Mouse (Mus musculus) limb, embryonic 13.5 days (tissue): Measurements from ENCODE around the gene Maml3. TPM values are rescaled to one million over a fixed set of nuclear protein-coding genes. Genes with fewer than 3 reads are reported as not detected.
A peak's percentile ranks its signal among the peaks of the same experiment; 100 is the strongest.

Experiments used
- ATAC-seq: fragments of 200-750 bp; cut with Nextera tagmentation; 2 replicates; pipeline ENCODE4 v1.8.0; 2017; ENCODE audit warnings: low read depth, moderate number of reproducible peaks, moderate TSS enrichment; ENCODE audit not compliant: low FRiP score
- H3K27ac ChIP-seq: fragments of 300-500 bp; sonication (generic); 2 replicates; pipeline ENCODE4 v1.5.1; 2015; ENCODE audit warnings: inconsistent platforms, mild to moderate bottlenecking, moderate library complexity
- H3K27me3 ChIP-seq: fragments of 300-500 bp; sonication (generic); 2 replicates; pipeline ENCODE4 v1.6.1; 2015; ENCODE audit warnings: mild to moderate bottlenecking, inconsistent platforms
- H3K36me3 ChIP-seq: fragments of 300-500 bp; sonication (generic); 2 replicates; pipeline ENCODE4 v1.6.1; 2015; ENCODE audit warnings: inconsistent platforms, mild to moderate bottlenecking, moderate library complexity
- H3K4me1 ChIP-seq: fragments of 300-500 bp; sonication (generic); 2 replicates; pipeline ENCODE4 v1.6.1; 2015; ENCODE audit warnings: inconsistent platforms
- H3K4me2 ChIP-seq: fragments of 300-500 bp; sonication (generic); replicated peaks from 2 replicates; pipeline ENCODE4 v1.6.1; 2015; ENCODE audit warnings: inconsistent platforms, mild to moderate bottlenecking, moderate library complexity
- H3K4me3 ChIP-seq: fragments of 300-500 bp; sonication (generic); 2 replicates; pipeline ENCODE4 v1.5.1; 2015; ENCODE audit warnings: moderate library complexity, mild to moderate bottlenecking, inconsistent platforms
- H3K9ac ChIP-seq: fragments of 300-500 bp; sonication (generic); 2 replicates; pipeline ENCODE4 v1.6.1; 2015; ENCODE audit warnings: mild to moderate bottlenecking, inconsistent platforms
- H3K9me3 ChIP-seq: fragments of 300-500 bp; sonication (generic); 2 replicates; pipeline ENCODE4 v1.6.1; 2016; ENCODE audit warnings: inconsistent platforms
- WGBS: fragments of 180-500 bp; shearing (Covaris S2); methylation state at CpG from one replicate; pipeline ENCODE4 v1.1.7; 2015; 5-methylcytosine and 5-hydroxymethylcytosine counted together
- polyA plus RNA-seq: library from polyadenylated mRNA; unstranded; fragments of >200 nt; fragmentation: Nextera tagmentation; extraction: Ambion mirVana; gene quantifications from 2 replicates; pipeline ENCODE4 v1.2.1, GENCODE M21; 2015

Gene Maml3
- polyA plus RNA-seq, 1 experiment from 2014 or later = 5.1 TPM

- H3K4me3 ChIP-seq = no peak overlapping the region
- peaks cover 6% of the 10 kb centered on the region; the same call in 1 of the 2 replicates for H3K9me3 ChIP-seq
- peak overlapping the region; percentile 55; the same call in 1 of the 2 replicates for H3K27ac ChIP-seq
- no peak overlapping the region; the same call in 1 of the 2 replicates for H3K9ac ChIP-seq
- H3K27me3 ChIP-seq = no peaks in the 10 kb centered on the region
- peak overlapping the region; percentile 31; the same call in 1 of the 2 replicates for H3K4me2 ChIP-seq
- peaks cover 37% of the 10 kb centered on the region for H3K4me1 ChIP-seq
- H3K36me3 ChIP-seq = no peaks in the 10 kb centered on the region
- 47% methylated on average over 7 of the region's 7 CpGs for WGBS
- no peak for ATAC-seq
Measured at GRCm38 (mm10) chr3:51749421-51749811, 355.5 kb downstream of the Maml3 start.

GRCm38 (mm10) chr3:51748436-51749376 is 356.2 kb downstream of the Maml3 start:
- no peak for ATAC-seq
- Histone ChIP-seq H3K4me3 (no peak overlapping the region), H3K36me3 (no peaks in the 10 kb centered on the region), H3K9me3 (peaks cover 6% of the 10 kb centered on the region; the same call in 1 of the 2 replicates), H3K27ac (peak overlapping the region; percentile 55; the same call in 1 of the 2 replicates), H3K4me2 (no peak overlapping the region), H3K4me1 (peaks cover 40% of the 10 kb centered on the region), H3K9ac (no peak overlapping the region; the same call in 1 of the 2 replicates), H3K27me3 (no peaks in the 10 kb centered on the region)
- 68% methylated on average over 17 of the region's 17 CpGs for WGBS

GRCm38 (mm10) chr3:51746816-51747215 is 358.1 kb downstream of the Maml3 start:
- H3K4me1 ChIP-seq = peaks cover 41% of the 10 kb centered on the region
- no peaks in the 10 kb centered on the region for H3K36me3 ChIP-seq
- H3K4me3 ChIP-seq = no peak overlapping the region
- H3K9me3 ChIP-seq = peaks cover 6% of the 10 kb centered on the region; the same call in 1 of the 2 replicates
- 90% methylated on average over 8 of the region's 8 CpGs for WGBS
- ATAC-seq = no peak
- no peak overlapping the region for H3K27ac ChIP-seq
- no peak overlapping the region for H3K9ac ChIP-seq
- no peak overlapping the region for H3K4me2 ChIP-seq
- peaks cover 15% of the 10 kb centered on the region for H3K27me3 ChIP-seq

- peaks cover 29% of the 10 kb centered on the region for H3K27me3 ChIP-seq
- H3K36me3 ChIP-seq = no peaks in the 10 kb centered on the region
- no peak for ATAC-seq
- H3K27ac ChIP-seq = no peak overlapping the region
- 79% methylated on average over 8 of the region's 8 CpGs for WGBS
- H3K9ac ChIP-seq = no peak overlapping the region
- peaks cover 40% of the 10 kb centered on the region for H3K4me1 ChIP-seq
- peaks cover 6% of the 10 kb centered on the region; the same call in 1 of the 2 replicates for H3K9me3 ChIP-seq
- no peak overlapping the region for H3K4me3 ChIP-seq
- no peak overlapping the region for H3K4me2 ChIP-seq
Measured at GRCm38 (mm10) chr3:51745162-51745561, 359.7 kb downstream of the Maml3 start.

- H3K27me3 ChIP-seq = peaks cover 30% of the 10 kb centered on the region
- no peak overlapping the region for H3K9ac ChIP-seq
- H3K27ac ChIP-seq = no peak overlapping the region
- H3K4me1 ChIP-seq = peaks cover 35% of the 10 kb centered on the region
- H3K9me3 ChIP-seq = peaks cover 6% of the 10 kb centered on the region; the same call in 1 of the 2 replicates
- H3K36me3 ChIP-seq = no peaks in the 10 kb centered on the region
- no peak overlapping the region for H3K4me3 ChIP-seq
- 65% methylated on average over 4 of the region's 4 CpGs for WGBS
- no peak for ATAC-seq
- H3K4me2 ChIP-seq = no peak overlapping the region
Measured at GRCm38 (mm10) chr3:51744339-51744759, 360.5 kb downstream of the Maml3 start.

- WGBS = 87% methylated on average over 6 of the region's 6 CpGs
- ATAC-seq = no peak
- H3K9me3 ChIP-seq = no peaks in the 10 kb centered on the region
- no peak overlapping the region for H3K4me2 ChIP-seq
- H3K36me3 ChIP-seq = no peaks in the 10 kb centered on the region
- no peak overlapping the region for H3K4me3 ChIP-seq
- no peak overlapping the region for H3K27ac ChIP-seq
- H3K9ac ChIP-seq = no peak overlapping the region
- peaks cover 46% of the 10 kb centered on the region for H3K4me1 ChIP-seq
- peaks cover 39% of the 10 kb centered on the region for H3K27me3 ChIP-seq
Measured at GRCm38 (mm10) chr3:51742405-51742804, 362.5 kb downstream of the Maml3 start.

GRCm38 (mm10) chr3:51741824-51742223 is 363.1 kb downstream of the Maml3 start:
- Histone ChIP-seq H3K4me3 (no peak overlapping the region), H3K9me3 (no peaks in the 10 kb centered on the region), H3K27me3 (peaks cover 45% of the 10 kb centered on the region), H3K27ac (no peak overlapping the region), H3K4me2 (no peak overlapping the region), H3K36me3 (no peaks in the 10 kb centered on the region), H3K9ac (no peak overlapping the region; the same call in 1 of the 2 replicates), H3K4me1 (peaks cover 50% of the 10 kb centered on the region)
- WGBS = 59% methylated on average over 10 of the region's 10 CpGs
- ATAC-seq = peak; percentile 63

- no peak for ATAC-seq
- H3K9ac ChIP-seq = no peak overlapping the region
- peaks cover 55% of the 10 kb centered on the region for H3K4me1 ChIP-seq
Measured at GRCm38 (mm10) chr3:51739835-51740112, 365.1 kb downstream of the Maml3 start.

GRCm38 (mm10) chr3:51739049-51739834 is 365.6 kb downstream of the Maml3 start:
- H3K9ac ChIP-seq = no peak overlapping the region
- WGBS = 6% methylated on average over 12 of the region's 12 CpGs
- H3K27me3 ChIP-seq = peaks cover 69% of the 10 kb centered on the region
- H3K27ac ChIP-seq = peak overlapping the region; percentile 70
- peaks cover 50% of the 10 kb centered on the region for H3K4me1 ChIP-seq
- H3K4me3 ChIP-seq = no peak overlapping the region
- H3K36me3 ChIP-seq = no peaks in the 10 kb centered on the region
- peak; percentile 88 for ATAC-seq
- peak overlapping the region; percentile 23 for H3K4me2 ChIP-seq
- H3K9me3 ChIP-seq = no peaks in the 10 kb centered on the region

More at GRCm38 (mm10) chr3:51739835-51740112, 365.1 kb downstream of the Maml3 start:
- H3K9me3 ChIP-seq = no peaks in the 10 kb centered on the region
- peak overlapping the region; percentile 70; the same call in 1 of the 2 replicates for H3K27ac ChIP-seq
- no peak overlapping the region for H3K4me3 ChIP-seq
- peak overlapping the region; percentile 23; the same call in 1 of the 2 replicates for H3K4me2 ChIP-seq
- peaks cover 65% of the 10 kb centered on the region for H3K27me3 ChIP-seq
- H3K36me3 ChIP-seq = no peaks in the 10 kb centered on the region

GRCm38 (mm10) chr3:51733685-51734084 is 371.2 kb downstream of the Maml3 start:
- H3K4me1 ChIP-seq = peaks cover 24% of the 10 kb centered on the region
- no peak overlapping the region for H3K4me2 ChIP-seq
- H3K36me3 ChIP-seq = no peaks in the 10 kb centered on the region
- H3K9ac ChIP-seq = no peak overlapping the region
- peaks cover 45% of the 10 kb centered on the region for H3K27me3 ChIP-seq
- H3K9me3 ChIP-seq = no peaks in the 10 kb centered on the region
- H3K4me3 ChIP-seq = no peak overlapping the region
- ATAC-seq = no peak
- no peak overlapping the region for H3K27ac ChIP-seq
- WGBS = 86% methylated on average over 3 of the region's 3 CpGs

- WGBS = 92% methylated on average over 16 of the region's 16 CpGs
- Histone ChIP-seq H3K27me3 (peaks cover 33% of the 10 kb centered on the region), H3K4me2 (no peak overlapping the region), H3K36me3 (no peaks in the 10 kb centered on the region), H3K9me3 (no peaks in the 10 kb centered on the region), H3K27ac (no peak overlapping the region), H3K9ac (no peak overlapping the region), H3K4me3 (no peak overlapping the region), H3K4me1 (peaks cover 26% of the 10 kb centered on the region)
- no peak for ATAC-seq
Measured at GRCm38 (mm10) chr3:51731949-51732636, 372.8 kb downstream of the Maml3 start.
